1 mouse cellular context compared by ENCODE assay signal in the genomic region with DNA sequence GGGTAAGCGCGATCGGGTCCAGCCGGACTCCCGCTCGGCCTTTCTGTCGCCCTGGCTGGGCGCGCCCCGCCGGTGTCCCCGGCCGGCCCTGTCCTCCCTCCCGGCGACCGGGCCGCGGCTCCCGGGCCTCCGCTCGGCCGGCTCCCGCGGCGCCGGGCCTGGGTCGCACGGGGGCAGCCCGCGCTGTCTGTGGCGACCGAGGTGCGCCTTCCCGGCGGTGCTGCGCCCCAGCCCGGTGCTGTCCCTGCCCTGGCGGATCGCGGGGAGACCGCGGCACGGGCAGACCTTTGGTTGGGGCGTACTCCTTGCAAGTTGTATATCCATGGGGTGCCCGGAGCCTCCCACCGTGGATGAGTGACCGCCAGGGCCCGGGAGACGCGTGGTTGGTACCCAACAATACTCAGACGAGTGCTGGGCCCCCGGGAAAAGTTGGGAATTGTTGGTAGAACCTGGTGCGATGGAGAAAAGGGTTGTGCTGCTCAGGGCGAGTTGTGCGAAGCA.
TF ChIP-seq lines count a peak whose summit lies in the region.

No protein-coding gene starts in this region.

TF ChIP-seq in CH12.LX, 34 proteins besides CTCF, POLR2A, EP300 and RAD21:
- TF ChIP-seq ETS1 (conservative IDR thresholded peaks at IDR 0.05; ENCODE audit: low read depth, low read length) = no peak
- TF ChIP-seq PAX5 (IDR thresholded peaks at IDR 0.05; ENCODE audit: low read length) = no peak
- TF ChIP-seq MAZ (IDR thresholded peaks at IDR 0.05; ENCODE audit: low read depth, low read length) = no peak
- TF ChIP-seq SMC3 (IDR thresholded peaks at IDR 0.05; ENCODE audit: low read depth, low read length) = no peak
- no peak for TF ChIP-seq KAT2A (IDR thresholded peaks at IDR 0.05; ENCODE audit: insufficient replicate concordance, low read length)
- TF ChIP-seq NELFE (IDR thresholded peaks at IDR 0.05; ENCODE audit: low read depth, low read length) = no peak
- TF ChIP-seq ZC3H11A (IDR thresholded peaks at IDR 0.05; ENCODE audit: low read depth, low read length) = no peak
- no peak for TF ChIP-seq POLR2AphosphoS2 (IDR thresholded peaks at IDR 0.05; ENCODE audit: low read depth, low read length)
- TF ChIP-seq MXI1 (IDR thresholded peaks at IDR 0.05; ENCODE audit: low read depth, low read length) = no peak
- no peak for TF ChIP-seq RCOR1 (conservative IDR thresholded peaks at IDR 0.05; ENCODE audit: low read depth, low read length)
- no peak for TF ChIP-seq E2F4 (IDR thresholded peaks at IDR 0.05; ENCODE audit: insufficient replicate concordance, low read depth, low read length)
- TF ChIP-seq ZNF384 (IDR thresholded peaks at IDR 0.05; ENCODE audit: low read depth, low read length) = no peak
